ENCODE assay signal across 11 mouse cellular contexts in the genomic region with DNA sequence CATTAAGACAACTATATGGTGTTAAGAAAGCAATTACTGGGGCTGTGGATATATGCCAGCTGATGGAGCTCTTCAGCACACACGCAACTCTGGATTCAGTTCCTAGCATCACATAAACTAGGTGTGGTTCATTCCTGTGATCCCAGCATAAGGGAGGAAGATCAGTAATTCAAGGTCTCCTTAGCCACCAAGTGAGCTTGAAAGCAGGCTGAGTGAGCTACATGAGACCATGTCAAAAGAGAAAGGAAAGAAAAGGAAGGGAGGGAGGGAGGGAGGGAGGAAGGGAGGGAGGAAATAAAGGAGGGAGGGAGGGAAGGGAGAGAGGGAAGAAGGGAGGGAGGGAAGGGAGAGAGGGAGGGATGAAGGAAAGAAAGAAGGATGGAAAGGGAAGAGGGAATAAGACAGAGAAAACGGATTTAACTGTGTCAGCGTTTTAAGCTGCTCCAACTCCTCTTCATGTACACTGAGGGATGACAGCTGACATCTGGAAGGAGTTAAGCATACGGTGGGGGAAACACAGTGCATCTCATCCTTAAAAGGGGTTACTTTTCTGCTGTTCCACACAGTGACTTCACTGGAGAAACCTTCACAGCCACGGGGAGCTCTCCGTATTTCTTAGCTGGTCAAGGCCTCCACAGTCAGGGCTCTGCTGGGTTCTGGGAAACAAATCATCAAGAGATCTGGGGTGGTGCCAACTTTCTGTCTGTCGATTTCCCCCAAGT. TPM values are rescaled to one million over a fixed set of nuclear protein-coding genes. Genes with fewer than 3 reads are reported as not detected.
DNase-seq lines count a peak whose midpoint lies in the region; ATAC-seq lines count a peak whose summit lies in the region.
"Had no signal": no experiment of that assay in that cellular context is flagged by ENCODE, and none has a peak within 500 bp of the region (broad histone marks: within the 10 kb centered on the region; RNA-seq: fewer than 3 reads in every experiment).

No protein-coding gene starts in this region.

- H3K4me1 ChIP-seq in hindbrain, embryonic 13.5 days (replicated peaks): no peaks in the 10 kb centered on the region; the same call in 1 of the 2 replicates
- H3K4me1 ChIP-seq in hindbrain, embryonic 16.5 days (ENCODE audit: control insufficient read depth, insufficient read depth, low read depth, low read length): no peaks in the 10 kb centered on the region
- peaks cover 9% of the 10 kb centered on the region for H3K4me1 ChIP-seq in forebrain, embryonic 16.5 days (replicated peaks; ENCODE audit: control insufficient read depth, insufficient read depth, low read length)

- H3K9ac ChIP-seq in hindbrain, embryonic 13.5 days: no peak overlapping the region
- H3K9ac ChIP-seq in hindbrain, embryonic 16.5 days (ENCODE audit: low read depth, low read length): no peak overlapping the region
- H3K9ac ChIP-seq in forebrain, embryonic 16.5 days (replicated peaks; ENCODE audit: low read depth, low read length): no peak overlapping the region

- WGBS in hindbrain, embryonic 13.5 days: 62% methylated on average over 7 of the region's 7 CpGs
- WGBS in hindbrain, embryonic 16.5 days: 61% methylated on average over 7 of the region's 7 CpGs
- WGBS in forebrain, embryonic 16.5 days: 45% methylated on average over 7 of the region's 7 CpGs

- no peaks in the 10 kb centered on the region for H3K36me3 ChIP-seq in hindbrain, embryonic 13.5 days
- no peaks in the 10 kb centered on the region for H3K36me3 ChIP-seq in hindbrain, embryonic 16.5 days (ENCODE audit: control insufficient read depth, insufficient read depth, low read length)
- no peaks in the 10 kb centered on the region for H3K36me3 ChIP-seq in forebrain, embryonic 16.5 days (ENCODE audit: control insufficient read depth, insufficient read depth)

- H3K4me2 ChIP-seq in hindbrain, embryonic 13.5 days: no peak overlapping the region
- no peak overlapping the region for H3K4me2 ChIP-seq in hindbrain, embryonic 16.5 days (ENCODE audit: low read length)
- no peak overlapping the region for H3K4me2 ChIP-seq in forebrain, embryonic 16.5 days (ENCODE audit: low read length)

- H3K27me3 ChIP-seq in hindbrain, embryonic 13.5 days: no peaks in the 10 kb centered on the region
- H3K27me3 ChIP-seq in hindbrain, embryonic 16.5 days (replicated peaks; ENCODE audit: control insufficient read depth, insufficient read depth, low read length): no peaks in the 10 kb centered on the region
- no peaks in the 10 kb centered on the region for H3K27me3 ChIP-seq in forebrain, embryonic 16.5 days (replicated peaks; ENCODE audit: control insufficient read depth, insufficient read depth, low read length)
- H3K27me3 ChIP-seq: Patski had no signal

- H3K4me3 ChIP-seq in hindbrain, embryonic 13.5 days: no peak overlapping the region
- no peak overlapping the region for H3K4me3 ChIP-seq in hindbrain, embryonic 16.5 days (ENCODE audit: low read length)
- H3K4me3 ChIP-seq in forebrain, embryonic 16.5 days (replicated peaks; ENCODE audit: low read length): no peak overlapping the region
- H3K4me3 ChIP-seq: gastrocnemius, adult 2 months; layer of hippocampus, adult 2 months had no signal

- peak; percentile 60 for DNase-seq in 3T3-L1 (ENCODE audit: low read depth, low spot score)
- peak; percentile 54 for DNase-seq in adrenal gland, postnatal 10 days
- no peak for DNase-seq in layer of hippocampus, adult 11-12 months (ENCODE audit: low spot score)
- no peak for DNase-seq in cerebellum, adult 8-10 months
- DNase-seq in right cerebral cortex, postnatal 25 days: no peak
- DNase-seq: gastrocnemius, adult 2 months had no signal

- no peaks in the 10 kb centered on the region for H3K9me3 ChIP-seq in hindbrain, embryonic 13.5 days
- no peaks in the 10 kb centered on the region for H3K9me3 ChIP-seq in hindbrain, embryonic 16.5 days (ENCODE audit: control insufficient read depth, low read length)
- H3K9me3 ChIP-seq in forebrain, embryonic 16.5 days (ENCODE audit: control insufficient read depth, low read length): no peaks in the 10 kb centered on the region

- ATAC-seq in hindbrain, embryonic 13.5 days (ENCODE audit: low FRiP score): peak; percentile 52; the same call in 1 of the 2 replicates
- ATAC-seq in hindbrain, embryonic 16.5 days: no peak
- peak; percentile 83 for ATAC-seq in forebrain, embryonic 16.5 days
- ATAC-seq: Patski had no signal

- no peak overlapping the region for H3K27ac ChIP-seq in hindbrain, embryonic 13.5 days
- H3K27ac ChIP-seq in hindbrain, embryonic 16.5 days (ENCODE audit: low read depth, low read length): no peak overlapping the region
- H3K27ac ChIP-seq in forebrain, embryonic 16.5 days (ENCODE audit: low read length): peak overlapping the region; percentile 23; the same call in 1 of the 2 replicates
- H3K27ac ChIP-seq: gastrocnemius, adult 2 months; layer of hippocampus, adult 2 months had no signal

RNA-seq across cellular contexts. Expression of a gene that starts 13.8 kb away (rescaled TPM):
- 23.4 and 24.0 TPM in 2 replicates for polyA plus RNA-seq in hindbrain, embryonic 13.5 days (2015; fragmentation: Nextera tagmentation; extraction: Ambion mirVana)
- 18.8 and 18.9 TPM in 2 replicates for polyA plus RNA-seq in hindbrain, embryonic 16.5 days (2015; fragmentation: Nextera tagmentation; extraction: Ambion mirVana)
- total RNA-seq in adrenal gland, postnatal 10 days (2021): 10 to 100 TPM; 19.9 to 20.7 TPM
- 23.6 and 29.2 TPM in 2 replicates for polyA plus RNA-seq in forebrain, embryonic 16.5 days (2015; fragmentation: Nextera tagmentation; extraction: Ambion mirVana)

Comparison
In these comparisons a context has a peak if more than half of its experiments do, and no peak if none do; other contexts are left out.
1. DNase-seq: peak in 3T3-L1 (single experiment) and adrenal gland, postnatal 10 days (single experiment); none in layer of hippocampus, adult 11-12 months (single experiment), cerebellum, adult 8-10 months (single experiment) and right cerebral cortex, postnatal 25 days (single experiment).